Mouse (Mus musculus): Measurements from ENCODE around the gene Large2. TPM values are rescaled to one million over a fixed set of nuclear protein-coding genes. Genes with fewer than 3 reads are reported as not detected.
"Not testable (repeated sequence)": the region's sequence is repeated elsewhere in the genome, so short reads cannot be mapped to it uniquely, and the experiment has no call there.

Gene Large2
- under 1 TPM; 0.42 to 0.77 TPM for total RNA-seq (2021)
- long read RNA-seq, experiment 1, partial matches to known transcripts: 0 of 1 reads
- long read RNA-seq, experiment 1, other reads (novel, unspliced or antisense): 1 of 1 reads
- long read RNA-seq, experiment 2: 0 reads

DNA sequence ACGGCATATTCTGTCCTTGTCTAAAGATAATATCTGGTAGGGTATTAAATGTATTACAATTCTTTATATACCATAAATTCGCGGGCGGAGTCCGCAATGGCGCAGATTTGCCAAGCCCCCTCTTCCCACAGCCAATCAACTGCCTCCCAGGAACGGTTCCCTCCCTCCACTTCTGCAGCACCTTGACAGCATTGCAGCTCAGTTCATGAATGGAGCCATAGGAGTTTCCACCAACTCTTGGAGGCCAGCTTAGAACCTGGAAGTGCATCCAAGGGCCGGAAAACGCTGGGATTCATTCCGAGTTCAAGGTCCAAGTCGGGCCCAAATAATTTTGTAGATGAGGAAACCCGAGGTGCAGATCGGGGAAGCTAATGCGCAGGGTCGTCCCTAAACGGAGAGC, at the start of gene Large2, which contains the start of gene Pex16:
Gene Large2 (minus strand): TSS at position 356 of the 400 bp plus-strand sequence.
Gene Pex16 (plus strand): TSS at position 163 of the 400 bp plus-strand sequence.
- intact Hi-C loops (cut with DNase I): loop anchor here (10.0 kb wide), 1 partner anchor 390 kb away; no protein-coding TSS in a partner anchor
- peak; percentile 62 to 65 for DNase-seq (ENCODE audit: low spot score in 2 of 2)

DNA sequence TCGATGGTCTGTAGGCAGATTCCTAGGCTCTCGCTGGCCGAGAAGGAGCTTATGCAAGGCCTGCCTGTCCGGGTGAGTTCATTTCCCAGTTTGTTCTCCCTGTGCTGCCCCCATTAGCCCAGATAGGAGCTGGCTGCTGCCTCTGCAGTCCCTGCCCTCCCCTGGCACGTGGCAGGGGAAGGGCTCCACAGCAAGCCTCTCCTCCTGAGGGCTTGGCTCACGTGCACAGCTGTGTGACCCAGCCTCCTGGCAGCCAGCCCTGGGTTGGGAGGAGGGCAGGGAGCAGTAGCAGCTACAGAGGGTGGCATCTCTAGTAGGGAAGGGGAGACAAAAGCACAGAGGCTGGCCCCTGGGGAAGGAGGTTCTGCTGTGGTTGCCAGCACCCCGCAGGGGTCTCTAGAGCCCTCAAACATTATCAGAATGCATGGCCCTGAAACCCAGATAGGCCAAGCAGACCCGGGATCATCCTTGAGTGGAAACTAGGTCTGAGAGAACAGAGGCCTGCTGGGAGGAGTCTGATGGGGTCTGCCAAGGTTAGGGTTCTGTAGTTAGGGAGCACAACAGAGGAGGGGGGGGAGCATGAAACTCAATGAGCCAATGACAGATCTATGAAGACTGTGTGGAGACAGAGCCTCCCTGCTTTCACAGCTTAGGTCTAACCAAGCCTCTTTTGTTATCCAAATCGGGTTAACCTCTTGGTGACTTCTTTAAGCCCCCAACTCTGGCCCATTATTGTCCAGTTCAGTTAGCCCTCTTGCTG, 49.2 kb upstream of the Large2 start:
- intact Hi-C loops (cut with DNase I): no loop called here
- DNase-seq (ENCODE audit: low spot score in 2 of 2): peak; percentile 81 to 82

DNA sequence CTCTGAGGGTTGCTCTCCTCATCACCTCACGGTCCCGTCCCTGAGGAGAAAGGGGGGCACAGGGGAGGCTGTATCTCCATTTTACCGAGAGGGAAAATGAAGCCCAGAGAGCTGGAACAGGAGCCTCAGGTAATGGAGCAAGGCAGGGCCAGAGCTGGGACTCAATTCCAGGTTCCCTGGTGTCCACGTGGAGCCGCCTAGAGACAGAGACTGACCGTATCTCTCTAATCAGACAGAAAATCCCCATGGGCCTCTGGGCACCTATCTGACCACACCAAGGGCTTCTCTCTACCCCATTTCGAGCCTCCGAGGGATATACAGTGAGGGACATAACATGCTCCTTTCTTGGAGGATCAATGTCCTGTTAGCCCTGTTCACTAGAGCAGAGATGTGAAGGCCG, 48.5 kb upstream of the Large2 start:
- intact Hi-C loops (cut with DNase I): no loop called here
- DNase-seq (ENCODE audit: low spot score in 2 of 2): no peak

DNA sequence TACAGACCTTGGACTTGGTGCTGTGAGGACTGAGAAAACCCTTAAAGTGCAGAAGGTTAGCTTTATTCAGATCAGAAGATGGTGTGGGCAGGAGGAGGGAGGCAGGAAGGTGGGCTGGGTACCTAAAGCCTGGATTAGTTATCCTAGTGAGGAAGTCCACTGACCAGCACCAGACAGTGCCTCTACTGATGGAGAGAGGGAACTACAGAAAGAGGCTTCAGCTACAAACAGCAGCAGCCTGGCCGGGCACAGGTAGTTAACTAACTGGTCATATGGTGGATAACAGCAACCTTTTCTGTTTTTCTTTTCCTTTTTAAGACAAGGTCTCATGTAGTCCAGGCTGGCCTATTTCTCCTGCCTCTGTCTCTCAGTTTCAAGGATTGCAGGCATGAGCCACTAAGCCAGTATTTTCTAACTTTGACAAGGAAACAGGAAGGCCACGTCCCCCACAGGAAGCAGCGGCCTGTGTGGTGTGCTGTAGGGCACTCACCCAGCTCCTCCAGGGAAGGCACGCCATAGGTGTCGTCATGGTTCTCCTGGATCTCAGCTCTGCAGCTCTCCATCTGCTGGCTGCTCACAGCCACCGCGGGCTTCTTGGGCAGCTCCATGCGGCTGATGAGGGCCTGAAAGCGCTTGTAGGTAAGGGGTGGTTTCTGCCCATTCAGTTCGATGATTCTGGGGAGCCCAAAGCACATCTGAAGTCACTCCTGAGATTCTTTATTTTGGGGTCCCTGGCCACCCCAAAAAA, 47.9 kb upstream of the Large2 start:
- DNase-seq (ENCODE audit: low spot score in 2 of 2): no peak
- intact Hi-C loops (cut with DNase I): no loop called here

DNA sequence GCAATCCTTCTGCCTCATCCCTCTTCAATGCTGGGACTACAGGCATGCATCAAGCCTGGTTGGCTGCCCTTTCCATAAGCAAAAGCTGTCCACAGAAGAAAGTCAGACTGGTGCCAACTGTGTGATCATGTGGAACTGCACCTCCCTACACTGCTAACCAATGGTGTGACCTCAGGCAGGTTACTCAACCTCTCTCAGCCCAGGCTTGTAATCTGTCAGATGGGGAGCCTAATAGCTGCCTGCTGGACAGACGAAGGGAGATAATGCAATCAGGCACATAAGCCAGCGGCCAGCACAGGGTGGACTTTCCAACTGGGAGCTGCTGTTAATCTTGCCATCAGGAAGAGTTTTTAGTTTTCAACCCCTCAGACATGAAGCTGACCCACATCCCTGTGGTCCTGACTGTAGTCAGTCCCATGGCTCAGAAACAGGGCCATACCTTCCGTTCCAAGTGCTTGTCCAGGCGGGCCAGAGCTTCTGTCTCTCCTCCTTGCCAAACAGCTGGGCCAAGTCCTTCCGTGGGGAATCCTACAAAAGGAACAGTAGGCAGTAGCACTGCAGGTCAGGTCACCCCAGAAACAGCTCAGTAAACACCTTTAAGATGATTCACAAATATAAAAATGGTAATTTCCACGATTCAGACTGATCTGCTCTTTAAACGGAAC, 47.2 kb upstream of the Large2 start:
- intact Hi-C loops (cut with DNase I): no loop called here
- no peak for DNase-seq (ENCODE audit: low spot score in 2 of 2)

DNA sequence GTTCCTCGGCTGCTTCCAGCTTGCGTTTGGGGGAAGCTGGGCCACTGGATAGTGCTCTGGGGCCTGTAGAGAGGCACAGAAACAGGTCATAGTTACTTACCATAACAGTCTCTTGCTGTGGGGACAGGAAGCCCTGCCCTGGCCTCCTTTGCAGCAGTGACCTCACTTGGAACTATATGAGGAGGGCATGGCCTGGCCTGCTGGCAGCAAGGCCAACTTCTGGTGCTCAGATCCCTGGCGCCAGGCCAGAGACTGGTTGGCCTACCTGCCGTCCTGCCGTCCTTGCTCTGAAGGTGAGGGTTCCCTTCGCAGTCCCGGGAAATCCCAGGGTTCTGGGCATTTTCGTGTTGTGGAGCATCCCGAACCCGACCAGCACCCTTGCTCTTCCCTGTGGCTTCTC, 37.0 kb upstream of the Large2 start:
- intact Hi-C loops (cut with DNase I): no loop called here
- no peak for DNase-seq (ENCODE audit: low spot score in 2 of 2)

DNA sequence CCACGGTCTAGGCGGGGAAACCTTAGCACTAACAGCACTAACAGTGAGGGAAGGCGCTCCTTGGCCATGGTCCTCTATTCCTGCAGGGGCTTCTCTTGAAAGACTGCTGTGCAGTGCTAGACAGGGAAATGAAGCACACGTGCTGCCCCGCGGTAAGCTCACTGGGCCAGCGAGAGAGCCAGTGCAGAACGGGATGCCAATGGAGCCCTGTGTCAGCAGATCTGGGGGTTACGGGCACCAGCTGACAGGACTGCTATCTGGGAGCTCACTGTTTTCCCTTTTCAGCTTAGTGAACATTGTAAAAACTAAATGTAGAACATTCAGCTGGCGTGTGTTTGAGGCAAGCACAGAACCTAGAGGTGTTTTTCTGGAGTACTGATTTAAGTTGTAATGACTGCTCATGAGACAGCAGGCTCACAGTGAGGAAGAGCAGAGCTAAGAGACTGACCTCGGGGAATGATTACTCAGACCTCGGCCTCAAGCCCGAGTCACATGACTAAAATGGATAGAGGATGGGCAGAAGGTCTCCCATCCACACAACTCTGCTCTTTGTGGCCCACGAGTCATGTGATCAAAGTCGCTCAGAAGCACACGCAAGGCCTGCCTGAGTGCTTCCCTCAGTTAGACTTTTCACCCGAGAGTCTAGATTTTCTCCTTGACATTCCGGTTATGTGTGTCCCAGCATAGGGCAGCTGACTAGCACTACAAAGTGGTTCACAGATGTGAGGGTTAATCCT, 33.8 kb upstream of the Large2 start:
- intact Hi-C loops (cut with DNase I): no loop called here
- no peak for DNase-seq (ENCODE audit: low spot score in 2 of 2)

DNA sequence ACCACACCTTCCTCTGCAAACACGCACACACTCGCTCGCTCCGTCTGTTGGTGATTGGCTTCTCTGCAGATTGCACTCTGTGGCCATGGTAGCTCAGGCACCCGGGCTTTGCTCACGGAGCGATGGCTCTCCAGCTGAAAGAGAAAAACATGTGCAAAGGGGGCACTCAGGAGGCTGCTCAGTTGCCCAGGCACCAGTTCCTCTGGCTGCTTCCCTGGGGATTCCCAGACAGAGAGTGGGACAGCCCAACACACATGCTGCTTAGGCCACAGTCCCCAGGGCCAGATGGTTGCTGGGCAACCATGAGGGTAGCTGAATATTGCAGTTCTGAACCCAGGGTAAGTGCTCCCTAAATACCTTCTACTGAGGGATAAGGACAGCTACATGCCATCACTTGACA, 31.0 kb upstream of the Large2 start:
- intact Hi-C loops (cut with DNase I): no loop called here
- DNase-seq (ENCODE audit: low spot score in 2 of 2): no peak

DNA sequence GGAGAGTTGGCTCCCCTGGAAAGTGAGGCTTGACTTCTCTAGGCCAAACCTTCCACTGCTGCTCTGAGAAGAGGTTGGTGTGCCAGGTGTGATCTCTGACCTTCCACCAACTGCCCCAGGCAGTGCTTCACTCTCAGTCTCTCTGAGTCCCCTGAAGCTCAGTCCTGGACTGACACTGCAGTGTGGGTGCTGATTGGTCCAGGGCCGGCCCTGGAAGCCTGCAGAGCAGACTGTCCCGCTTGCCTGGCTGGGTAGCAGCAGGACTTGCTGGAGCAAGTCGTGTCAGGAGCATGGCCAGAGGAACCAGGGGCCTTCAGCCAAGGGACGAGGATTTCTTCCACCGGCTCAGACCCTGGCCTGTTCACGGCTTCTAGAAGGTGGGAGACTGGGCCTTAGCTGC, 30.1 kb upstream of the Large2 start:
- DNase-seq (ENCODE audit: low spot score in 2 of 2): no peak
- intact Hi-C loops (cut with DNase I): no loop called here

DNA sequence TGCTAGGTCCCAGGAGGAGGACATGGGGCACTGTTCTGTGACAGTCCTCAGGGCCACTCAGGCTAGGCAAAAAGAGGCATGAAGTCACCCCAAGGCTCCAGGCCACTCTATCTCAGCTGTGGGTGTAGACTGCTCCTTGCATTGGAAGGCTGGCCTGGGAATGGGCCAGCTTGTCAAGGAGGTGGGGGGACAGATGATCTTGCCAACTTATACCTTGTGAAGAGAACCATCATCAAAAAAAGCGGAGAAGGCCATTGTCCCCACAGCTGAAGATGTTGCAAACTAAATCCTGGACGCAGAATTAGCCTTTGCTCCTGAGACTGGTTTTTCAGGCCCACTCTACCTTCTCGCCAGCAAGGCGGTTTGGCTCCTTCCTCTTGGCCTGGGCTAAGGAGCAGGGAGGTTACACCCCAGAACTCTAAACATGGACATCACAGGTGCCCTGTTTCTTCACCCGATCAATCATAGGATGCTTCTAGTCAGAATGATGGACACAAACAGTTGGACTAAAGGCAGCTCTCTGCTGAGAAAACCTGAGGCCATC, 29.2 kb upstream of the Large2 start:
- intact Hi-C loops (cut with DNase I): no loop called here
- DNase-seq (ENCODE audit: low spot score in 2 of 2): no peak

DNA sequence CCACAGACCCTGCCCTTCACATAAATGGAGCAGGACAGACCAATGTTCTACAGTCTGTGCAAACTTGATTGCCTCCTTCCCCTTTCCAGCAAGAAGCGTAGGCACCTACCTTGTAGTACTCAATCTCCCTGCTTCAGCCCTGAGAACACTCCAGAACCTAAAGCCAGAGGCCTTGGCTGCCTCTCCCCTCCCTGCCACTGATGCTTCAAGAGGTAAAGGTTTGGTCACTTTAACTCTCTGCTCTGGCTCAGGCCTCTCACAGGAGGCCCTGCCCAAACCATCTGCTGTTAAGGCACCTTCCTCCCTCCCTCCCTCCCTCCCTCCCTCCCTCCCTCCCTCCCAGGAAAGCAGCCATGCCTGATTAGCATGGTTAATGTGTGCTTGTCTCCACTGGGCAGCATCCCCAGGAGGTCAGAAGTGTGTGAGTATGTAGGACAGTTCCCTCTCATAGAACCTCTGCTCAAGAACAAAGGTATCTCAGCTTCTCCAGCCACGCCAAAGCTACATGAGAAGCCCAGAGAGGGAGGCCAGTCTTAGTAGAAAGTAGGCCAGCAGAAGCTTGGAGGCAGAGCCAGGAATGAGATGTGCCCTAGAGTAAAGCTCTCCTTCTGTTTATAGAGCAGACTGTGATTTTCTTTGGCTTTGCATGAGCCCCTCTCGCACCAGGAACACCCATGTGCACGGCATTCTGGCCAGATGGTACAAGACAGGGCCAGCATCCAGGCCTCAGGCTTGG, 28.1 kb upstream of the Large2 start:
- DNase-seq (ENCODE audit: low spot score in 2 of 2): peak in 1 of 2 experiments; percentile 70
- intact Hi-C loops (cut with DNase I): no loop called here

DNA sequence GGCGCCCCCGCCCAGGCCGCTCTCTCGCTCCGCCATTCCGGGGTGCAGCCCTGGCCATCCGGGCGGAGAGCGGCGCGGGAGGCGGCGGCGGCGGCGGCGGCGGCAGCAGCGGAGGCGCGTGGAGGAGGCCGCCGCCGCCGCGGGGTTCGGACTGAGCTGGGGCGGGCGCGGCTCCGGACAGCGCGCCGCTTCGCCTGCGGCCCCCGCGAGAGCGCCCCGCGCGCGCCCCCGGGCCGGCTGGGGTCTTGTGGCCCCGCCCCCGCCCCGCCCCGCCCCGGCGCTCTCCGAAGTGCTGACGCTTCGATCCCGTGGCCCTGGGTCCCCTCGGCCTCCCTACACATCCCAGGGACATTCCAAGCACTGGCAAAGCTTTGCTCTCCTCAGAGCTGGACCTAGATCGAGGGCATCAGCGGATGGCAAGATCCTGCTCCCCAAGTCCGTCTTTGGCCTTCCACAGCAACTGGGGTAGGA, 26.5 kb upstream of the Large2 start, which contains the start of gene Mapk8ip1:
Gene Mapk8ip1 (minus strand): TSS at position 173 of the 471 bp plus-strand sequence.
- DNase-seq (ENCODE audit: low spot score in 2 of 2): no peak
- intact Hi-C loops (cut with DNase I): no loop called here

DNA sequence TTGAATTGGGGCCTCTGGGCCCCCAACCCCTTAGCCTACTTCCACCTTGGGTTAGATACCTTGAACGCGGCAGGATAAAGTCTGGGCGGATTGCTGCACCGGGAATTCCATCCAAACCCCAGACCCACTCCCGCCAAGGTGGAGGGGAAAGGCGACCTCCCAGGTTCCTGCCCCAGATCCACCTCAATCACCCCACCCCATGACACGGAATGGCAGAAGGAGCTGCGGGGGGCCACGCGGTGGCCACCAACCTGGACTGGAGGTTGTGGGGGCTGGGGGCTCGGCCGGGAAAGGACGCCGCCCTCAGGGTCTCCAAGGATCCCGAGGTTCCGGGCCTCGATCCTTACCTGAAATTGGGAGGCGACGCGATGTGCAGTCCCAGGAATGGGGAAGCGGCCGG, 26.0 kb upstream of the Large2 start:
- intact Hi-C loops (cut with DNase I): no loop called here
- DNase-seq (ENCODE audit: low spot score in 2 of 2): no peak

DNA sequence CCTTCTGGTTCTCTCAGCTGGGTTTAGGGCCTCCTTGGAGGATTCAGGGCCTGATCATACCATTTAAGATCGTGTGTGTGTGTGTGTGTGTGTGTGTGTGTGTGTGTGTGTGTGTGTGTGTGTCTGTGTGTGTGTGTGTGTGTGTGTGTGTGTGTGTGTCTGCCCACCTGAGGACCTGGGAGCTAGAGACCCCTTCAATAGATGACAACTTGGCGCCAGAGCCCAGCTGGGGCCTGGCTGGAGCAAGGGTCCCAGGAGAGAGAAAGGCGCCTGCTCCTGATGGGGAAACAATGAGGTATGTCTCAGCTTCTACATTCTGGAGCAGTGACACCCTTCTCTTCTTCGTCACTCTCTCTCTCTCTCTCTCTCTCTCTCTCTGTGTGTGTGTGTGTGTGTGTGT, 25.2 kb upstream of the Large2 start:
- DNase-seq (ENCODE audit: low spot score in 2 of 2); intact Hi-C loops (cut with DNase I): not testable (repeated sequence)

DNA sequence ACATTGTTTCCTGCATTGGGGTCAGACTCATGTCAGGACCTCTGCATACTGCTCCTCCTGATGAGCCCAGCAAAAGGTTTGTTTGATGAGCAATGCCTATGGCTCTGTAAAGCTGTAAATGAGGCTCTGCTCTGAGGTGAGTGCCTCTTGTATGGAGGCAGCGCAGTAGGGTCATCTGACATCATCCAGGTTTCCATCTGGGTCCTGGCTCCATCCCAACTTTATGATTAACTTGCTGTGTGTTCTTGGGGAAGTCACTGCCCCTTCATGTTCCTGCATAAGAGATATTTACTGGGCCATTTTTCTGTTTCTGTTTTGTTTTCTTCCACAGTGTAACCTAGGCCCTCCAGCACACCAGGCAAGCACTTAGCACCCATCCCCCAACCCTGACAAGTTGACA, 22.8 kb upstream of the Large2 start:
- DNase-seq (ENCODE audit: low spot score in 2 of 2): no peak
- intact Hi-C loops (cut with DNase I): no loop called here

DNA sequence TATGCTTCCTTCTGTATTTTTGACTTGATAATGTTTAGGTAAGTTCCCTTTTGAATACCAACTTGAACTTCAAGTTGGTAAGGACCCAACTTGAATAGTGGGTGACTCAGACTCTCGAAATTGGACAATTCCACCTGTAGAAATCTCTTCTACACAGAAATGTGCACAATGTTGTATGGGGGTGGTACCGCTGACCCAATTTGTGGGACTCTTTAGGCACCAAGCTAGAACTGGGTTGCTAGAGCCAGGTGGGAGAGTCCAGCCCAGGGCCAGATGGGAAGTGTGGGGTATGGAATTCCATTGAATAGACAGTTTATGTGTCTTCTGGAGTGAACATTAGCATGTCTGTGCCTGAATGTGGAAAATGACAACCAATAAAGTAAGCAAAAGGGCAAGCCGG, 20.9 kb upstream of the Large2 start:
- DNase-seq (ENCODE audit: low spot score in 2 of 2): no peak
- intact Hi-C loops (cut with DNase I): no loop called here

DNA sequence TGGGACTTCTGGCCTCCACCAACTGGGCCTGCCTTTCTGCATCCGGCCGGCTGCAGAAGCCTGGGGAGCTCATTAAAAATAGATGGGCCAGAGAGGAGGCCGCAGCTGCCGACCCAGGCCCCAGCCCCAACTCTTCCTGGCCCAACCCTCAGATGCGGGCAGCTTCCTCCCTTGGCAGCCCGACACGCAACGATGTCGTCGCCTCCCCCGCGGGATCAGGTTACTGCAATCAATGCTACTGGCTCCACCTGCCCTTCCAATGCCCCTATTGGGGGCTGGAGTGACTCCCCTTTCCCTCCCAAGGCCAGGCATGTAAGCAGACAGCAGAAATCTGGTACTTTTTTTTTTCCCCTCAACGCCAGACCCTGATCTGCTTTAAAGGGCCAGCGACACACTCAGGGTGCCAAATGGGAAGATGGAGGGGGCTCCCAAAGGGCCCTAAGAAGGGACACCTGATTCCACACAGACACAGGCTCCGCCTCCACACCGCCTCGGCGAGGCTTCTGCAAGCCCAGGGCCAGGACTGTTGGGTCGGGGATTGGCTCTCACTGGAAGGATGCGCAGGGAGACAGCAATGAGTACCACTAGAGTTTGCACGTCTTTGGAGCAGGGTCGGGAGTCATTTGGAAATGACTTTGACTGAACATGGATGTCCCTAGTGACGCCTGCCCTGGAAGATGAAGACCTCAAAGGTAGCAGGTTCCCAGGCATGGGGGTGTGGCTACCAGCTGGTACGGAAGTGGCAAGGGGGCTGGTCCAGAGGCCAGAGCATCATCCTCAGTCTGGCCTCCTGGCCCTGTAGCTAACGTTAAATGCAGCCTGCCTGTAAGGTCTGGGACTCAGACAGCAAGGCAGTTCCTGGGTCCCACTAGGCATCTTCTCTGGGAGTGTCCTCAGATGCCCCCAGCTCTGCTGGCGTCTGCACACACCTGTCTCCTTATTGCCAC, 17.9 kb upstream of the Large2 start:
- intact Hi-C loops (cut with DNase I): loop anchor here (5.0 kb wide), 1 partner anchor 40 kb away; the partner anchor contains the start of gene Cry2

More for the DNA sequence above, 17.9 kb upstream of the Large2 start:
- no peak for DNase-seq (ENCODE audit: low spot score in 2 of 2)
